Mouse (Mus musculus) E14TG2a.4 (cell line): Measurements from ENCODE around the gene Fam227a.

Source experiments
- CTCF ChIP-seq: conservative IDR thresholded peaks from 2 replicates; pipeline ENCODE4 v1.5.1; 2014; ENCODE audit warnings: low read length
- NANOG ChIP-seq: IDR thresholded peaks from 2 replicates; pipeline ENCODE4 v1.6.1; 2014; ENCODE audit warnings: borderline replicate concordance, low read length, mixed read lengths

DNA sequence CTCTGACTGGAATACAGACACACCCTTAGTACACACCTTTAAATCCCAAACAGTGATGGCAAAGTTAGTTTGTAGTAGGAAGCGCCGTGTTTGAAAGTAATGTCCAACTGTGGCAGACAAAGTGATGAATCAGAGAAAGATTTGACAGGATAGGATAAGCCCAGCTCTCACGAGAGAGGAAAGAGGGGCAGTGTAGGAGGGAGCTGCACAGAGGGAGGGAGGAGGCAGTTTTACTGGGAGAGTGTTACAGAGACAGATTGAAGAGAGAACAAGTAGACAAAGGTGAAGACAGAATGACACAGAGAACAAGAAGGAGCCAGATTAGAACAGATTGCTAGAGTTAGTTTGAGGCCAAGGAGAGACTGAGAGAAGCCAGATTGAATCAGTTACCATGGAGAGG lies 99.1 kb downstream of the Fam227a start:
- TF ChIP-seq CTCF (no peak), NANOG (no peak)
